Mouse (Mus musculus): ENCODE data around the gene Adam33. TPM values are rescaled to one million over a fixed set of nuclear protein-coding genes. Genes with fewer than 3 reads are reported as not detected.

The Adam33 gene
- total RNA-seq (2023): not detected

DNA sequence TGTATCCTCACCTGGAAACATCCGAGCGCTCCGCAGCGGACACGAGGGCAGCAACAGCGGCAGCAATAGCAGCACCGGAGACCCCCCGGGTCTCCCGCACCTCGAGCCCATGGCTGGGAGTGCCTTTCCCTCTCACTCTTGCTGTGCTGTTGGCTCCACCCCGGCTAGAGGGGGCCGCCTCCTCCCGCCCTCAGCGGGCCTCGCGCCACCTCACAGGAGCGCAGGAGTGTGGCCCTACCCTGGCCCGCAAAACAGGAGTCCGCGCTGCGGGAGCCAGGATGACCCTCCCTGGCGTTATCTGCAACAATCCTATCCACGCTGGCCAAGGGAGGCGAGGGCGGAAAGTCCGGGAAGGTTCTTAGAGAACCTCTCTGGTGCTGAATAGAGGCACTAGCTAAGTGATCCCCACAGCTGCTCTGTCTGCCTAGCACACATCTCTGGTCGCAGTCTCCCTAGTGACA is at the start of gene Adam33:
Gene Adam33 (minus strand): TSS at position 411 of the 461 bp plus-strand sequence.

GRCm38 (mm10) chr2:131086667-131087390 is 23.2 kb upstream of the Adam33 start, which contains the start of gene Siglec1:
Gene Siglec1 (minus strand): TSS chr2:131086765.

GRCm38 (mm10) chr2:131042988-131043387 is 20.6 kb downstream of the Adam33 start, which contains the start of gene Gfra4:
Gene Gfra4 (minus strand): TSS chr2:131043088.

Other genes with a start within 250 kb of the Adam33 start
- 10 to 100 TPM; 20.6 to 31.5 TPM for gene 4930402H24Rik, start 157.4 kb downstream of the Adam33 start, total RNA-seq (2023)
- gene Atrn, start 157.3 kb downstream of the Adam33 start, total RNA-seq (2023): 10 to 100 TPM; 25.6 to 26.5 TPM
- under 1 TPM in 1 of 2 experiments, not detected in 1; 0.53 TPM for gene Gfra4, start 20.7 kb downstream of the Adam33 start, total RNA-seq (2023)
- gene Siglec1, start 23.0 kb upstream of the Adam33 start, total RNA-seq (2023): under 1 TPM; 0.09 to 0.18 TPM
- not detected for gene Hspa12b, start 63.5 kb upstream of the Adam33 start, total RNA-seq (2023)
- not detected for gene Gm11037, start 69.7 kb upstream of the Adam33 start, total RNA-seq (2023)
- 10 to 100 TPM; 23.4 to 23.8 TPM for gene 1700037H04Rik, start 96.3 kb upstream of the Adam33 start, total RNA-seq (2023)
- gene Cenpb, start 116.3 kb upstream of the Adam33 start, total RNA-seq (2023): 10 to 100 TPM; 19.9 to 21.5 TPM
- gene Cdc25b, start 123.1 kb upstream of the Adam33 start, total RNA-seq (2023): 10 to 100 TPM; 53.4 to 68.8 TPM
- gene Spef1, start 123.5 kb upstream of the Adam33 start, total RNA-seq (2023): 1 to 10 TPM; 2.5 to 2.6 TPM
- 10 to 100 TPM in 1 of 2 experiments, 1 to 10 TPM in 1; 8.7 to 14.5 TPM for gene Ap5s1, start 143.3 kb upstream of the Adam33 start, total RNA-seq (2023)
- gene Mavs, start 170.2 kb upstream of the Adam33 start, total RNA-seq (2023): 10 to 100 TPM; 16.4 to 19.4 TPM
- gene Pank2, start 198.7 kb upstream of the Adam33 start, total RNA-seq (2023): 10 to 100 TPM; 66.2 to 72.7 TPM

All from T-cell, adult 66 days (primary cell).